Mouse (Mus musculus) neutrophil, adult 5-6 weeks (primary cell): ENCODE data around the gene Ddx47. TPM values are rescaled to one million over a fixed set of nuclear protein-coding genes. Genes with fewer than 3 reads are reported as not detected.

Source experiments
- ATAC-seq: fragments of 151-379, 151-347 bp; 2 replicates; pipeline ENCODE4 v1.8.0; 2017; ENCODE audit warnings: mild to moderate bottlenecking, moderate TSS enrichment; ENCODE audit not compliant: insufficient number of reproducible peaks, poor library complexity, low FRiP score, severe bottlenecking; ENCODE audit errors: extremely low read depth
- total RNA-seq: library from RNA; stranded (forward); fragments of 200-1000 nt; gene quantifications from 2 replicates; pipeline ENCODE4 v1.2.3, GENCODE M21; 2017

The Ddx47 gene
- total RNA-seq, 1 experiment from 2014 or later, result 90.2 TPM

DNA sequence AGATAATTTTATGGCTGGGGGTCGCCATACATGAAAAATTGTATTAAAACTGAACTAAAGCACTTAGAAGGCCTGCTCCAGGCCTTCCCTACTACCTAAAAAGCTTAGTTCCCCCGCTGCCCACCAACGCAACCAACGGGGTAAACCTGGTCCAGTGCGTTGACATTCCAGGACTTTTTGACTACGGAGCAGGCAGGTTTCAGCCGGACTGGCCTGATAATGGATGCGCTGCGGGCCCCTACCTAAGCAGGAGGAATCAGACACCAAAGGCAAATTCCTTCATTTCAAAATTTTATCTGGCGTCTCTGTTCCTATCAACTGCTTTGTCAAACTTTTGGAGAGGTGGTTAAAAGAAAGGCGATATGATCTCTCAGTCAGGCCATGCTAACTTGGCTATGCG is 53.2 kb downstream of the Ddx47 start:
- ATAC-seq, result no peak

- ATAC-seq, result peak; percentile 80
Observed at GRCm38 (mm10) chr6:135065236-135065957, 54.0 kb downstream of the Ddx47 start, which contains the start of gene Gprc5a. Gene Gprc5a, plus strand, starts transcription at chr6:135065651.

DNA sequence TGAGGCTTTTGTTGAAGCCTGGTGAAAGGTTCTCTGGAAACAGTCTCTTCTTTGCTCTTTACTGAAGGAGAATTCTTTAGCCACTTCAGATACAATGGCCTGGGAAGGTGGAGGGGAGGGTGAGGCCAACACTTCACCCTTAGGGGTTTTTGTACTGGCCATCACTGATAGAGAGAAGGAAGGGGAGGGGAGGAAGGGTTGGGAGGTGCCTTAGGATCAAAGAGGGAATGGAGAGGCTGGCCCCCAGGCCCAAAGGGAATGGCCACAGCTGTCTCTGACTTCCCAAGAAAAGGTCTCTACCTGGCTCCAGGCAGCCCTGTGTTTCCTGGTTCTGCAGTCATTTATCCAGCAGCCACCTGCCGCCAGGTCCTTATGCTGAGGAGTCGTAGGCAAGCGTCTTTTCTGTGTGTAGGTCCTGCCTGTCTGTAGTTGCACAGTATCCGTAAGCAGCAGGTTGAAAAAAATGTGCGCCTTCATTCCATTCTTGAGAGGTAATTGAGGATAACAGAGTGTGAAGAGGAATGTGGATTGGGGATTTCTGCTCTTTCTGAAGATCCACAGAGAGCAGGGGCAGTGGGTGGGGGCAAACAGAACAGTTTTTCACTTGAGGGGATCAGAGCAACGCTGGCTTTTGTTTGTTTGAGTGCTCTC is 55.5 kb downstream of the Ddx47 start:
- ATAC-seq, result no peak

DNA sequence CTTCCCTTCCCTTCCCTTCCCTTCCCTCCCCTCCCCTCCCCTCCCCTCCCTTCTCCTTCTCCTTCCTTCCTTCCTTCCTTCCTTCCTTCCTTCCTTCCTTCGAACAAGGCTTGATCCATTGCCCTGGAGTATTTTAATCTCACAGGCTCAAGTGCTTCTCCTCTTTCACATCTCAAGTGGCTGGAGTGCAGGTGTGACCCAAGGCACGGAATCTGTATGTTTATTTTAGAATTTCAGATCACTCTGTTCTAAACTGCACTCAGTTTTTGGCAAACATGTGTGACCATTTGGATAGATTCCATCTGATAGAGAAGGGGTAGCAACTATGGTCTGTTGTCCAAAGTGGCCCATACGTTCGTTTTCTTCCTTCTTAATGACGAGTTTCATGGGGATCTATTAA is 56.8 kb downstream of the Ddx47 start:
- ATAC-seq, result no peak

- ATAC-seq, result no peak
Observed at GRCm38 (mm10) chr6:135069856-135070255, 58.4 kb downstream of the Ddx47 start.

- ATAC-seq, result no peak
Observed at GRCm38 (mm10) chr6:135070347-135070746, 58.9 kb downstream of the Ddx47 start.

Other genes starting within 250 kb of the Ddx47 start
- gene Dusp16, start 219.0 kb upstream of the Ddx47 start, total RNA-seq, result 19.6 and 20.3 TPM in 2 replicates
- 47.6 and 53.7 TPM in 2 replicates for gene Crebl2, start 181.5 kb upstream of the Ddx47 start, total RNA-seq
- 13.5 and 19.7 TPM in 2 replicates for gene Gpr19, start 113.0 kb upstream of the Ddx47 start, total RNA-seq
- gene Cdkn1b, start 91.2 kb upstream of the Ddx47 start, total RNA-seq, result 322 and 377 TPM in 2 replicates
- not detected in 2 replicates for gene Apold1, start 29.9 kb upstream of the Ddx47 start, total RNA-seq
- gene Gprc5a, start 54.0 kb downstream of the Ddx47 start, total RNA-seq, result 0.23 TPM in 1 of 2 replicates, not detected in the other
- gene Gprc5d, start 106.7 kb downstream of the Ddx47 start, total RNA-seq, result not detected in 2 replicates
- gene Fam234b, start 186.4 kb downstream of the Ddx47 start, total RNA-seq, result 3.3 and 4.1 TPM in 2 replicates
- 1.1 and 9.1 TPM in 2 replicates for gene Hebp1, start 186.4 kb downstream of the Ddx47 start, total RNA-seq
- not detected in 2 replicates for gene Gsg1, start 242.7 kb downstream of the Ddx47 start, total RNA-seq